Mouse (Mus musculus) erythroblast, embryonic 14.5 days (primary cell): ENCODE measurements around the gene Wars.

Experiments
- GATA1 ChIP-seq: IDR thresholded peaks from 2 replicates; pipeline ENCODE4 v1.6.1; 2012; ENCODE audit warnings: low read length, inconsistent platforms, mixed read lengths
- TAL1 ChIP-seq: IDR thresholded peaks from 3 replicates; pipeline ENCODE4 v1.6.1; 2012; ENCODE audit warnings: low read length, inconsistent platforms, mixed read lengths

- TF ChIP-seq TAL1: no peak
- TF ChIP-seq GATA1: no peak
Observed at GRCm38 (mm10) chr12:108814470-108814869, 79.5 kb downstream of the Wars start.
